Mouse (Mus musculus): ENCODE measurements at regions not wholly inside any gene's neighbourhood (a gene's known extent, or its start where the extent isn't known, plus 50 kb on each side); places are given as distances from the start of the nearest gene placed in this dataset.

DNA sequence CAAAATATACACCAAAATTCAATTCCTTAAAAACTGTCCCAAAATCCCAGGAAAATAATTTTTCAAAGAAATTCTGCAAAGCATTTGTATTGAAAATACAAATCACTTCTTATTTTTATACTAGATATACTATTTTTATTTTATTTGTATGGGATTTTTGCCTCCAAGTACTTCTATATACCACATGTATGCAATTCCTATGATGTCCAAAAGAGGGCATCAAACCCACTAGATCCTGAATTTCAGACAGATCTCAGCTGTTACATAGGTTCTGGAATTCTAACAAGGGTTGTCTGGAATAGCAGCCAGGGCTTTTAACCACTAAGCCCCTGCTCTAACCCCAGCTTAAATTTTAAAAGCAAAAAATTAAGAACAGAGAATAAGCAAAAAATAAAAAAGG is 185.2 kb upstream of the Dgkb start:
- no peak for ATAC-seq
- Histone ChIP-seq H3K36me3 (ENCODE audit: control insufficient read depth, insufficient read depth) (no peaks in the 10 kb centered on the region), H3K4me3 (replicated peaks; ENCODE audit: low read length) (no peak overlapping the region), H3K27me3 (replicated peaks; ENCODE audit: control insufficient read depth, insufficient read depth, low read length) (no peaks in the 10 kb centered on the region), H3K9me3 (ENCODE audit: control insufficient read depth, low read length) (no peaks in the 10 kb centered on the region), H3K27ac (ENCODE audit: low read length) (no peak overlapping the region), H3K4me2 (ENCODE audit: low read length) (no peak overlapping the region), H3K9ac (replicated peaks; ENCODE audit: low read depth, low read length) (no peak overlapping the region), H3K4me1 (replicated peaks; ENCODE audit: control insufficient read depth, insufficient read depth, low read length) (no peaks in the 10 kb centered on the region)

DNA sequence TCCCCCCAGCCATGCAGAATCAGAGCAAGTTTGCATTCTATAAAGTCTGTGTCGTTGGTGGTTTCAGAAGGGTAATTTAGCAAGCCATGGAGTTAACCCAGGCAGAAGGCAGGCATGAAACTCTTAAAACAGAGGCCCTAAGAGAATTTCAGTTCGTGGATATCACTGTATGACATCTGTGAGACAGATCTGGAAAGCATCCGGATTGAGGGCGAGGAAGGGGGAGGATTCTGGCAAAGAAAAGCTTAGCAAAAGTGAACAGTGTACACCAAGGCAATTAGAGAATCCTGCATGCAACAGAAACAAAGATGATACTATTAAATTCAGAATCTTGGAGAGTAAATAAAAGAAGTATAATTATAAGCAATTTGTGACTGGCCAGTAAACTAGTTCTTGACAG is 184.2 kb upstream of the Dgkb start:
- Histone ChIP-seq H3K9me3 (ENCODE audit: control insufficient read depth, low read length) (no peaks in the 10 kb centered on the region), H3K4me1 (replicated peaks; ENCODE audit: control insufficient read depth, insufficient read depth, low read length) (no peaks in the 10 kb centered on the region), H3K4me2 (ENCODE audit: low read length) (no peak overlapping the region), H3K36me3 (ENCODE audit: control insufficient read depth, insufficient read depth) (no peaks in the 10 kb centered on the region), H3K27ac (ENCODE audit: low read length) (no peak overlapping the region), H3K27me3 (replicated peaks; ENCODE audit: control insufficient read depth, insufficient read depth, low read length) (no peaks in the 10 kb centered on the region), H3K4me3 (replicated peaks; ENCODE audit: low read length) (no peak overlapping the region), H3K9ac (replicated peaks; ENCODE audit: low read depth, low read length) (no peak overlapping the region)
- no peak for ATAC-seq
- 67% methylated on average over 4 of the region's 4 CpGs for WGBS

DNA sequence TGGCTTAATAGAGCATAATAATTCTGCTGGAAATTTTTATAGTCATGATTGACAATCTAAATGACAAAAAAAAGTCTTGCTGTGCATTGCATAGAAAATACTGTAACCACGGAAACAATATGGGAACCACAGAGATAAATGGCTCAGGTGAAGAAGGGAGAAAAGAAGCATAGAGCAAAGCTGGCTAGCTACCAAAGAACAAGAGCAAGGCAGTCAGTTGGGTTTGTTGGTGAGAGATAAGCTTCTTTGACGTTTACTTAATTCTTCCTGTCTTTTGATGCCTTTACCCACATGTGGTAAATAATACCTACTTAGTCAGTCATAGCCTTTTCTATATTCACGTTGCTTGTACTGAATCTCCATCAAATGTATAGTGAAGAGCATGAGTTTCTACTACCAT is 171.3 kb upstream of the Dgkb start:
- Histone ChIP-seq H3K9me3 (ENCODE audit: control insufficient read depth, low read length) (no peaks in the 10 kb centered on the region), H3K9ac (replicated peaks; ENCODE audit: low read depth, low read length) (no peak overlapping the region), H3K27me3 (replicated peaks; ENCODE audit: control insufficient read depth, insufficient read depth, low read length) (no peaks in the 10 kb centered on the region), H3K4me2 (ENCODE audit: low read length) (no peak overlapping the region), H3K27ac (ENCODE audit: low read length) (no peak overlapping the region), H3K36me3 (ENCODE audit: control insufficient read depth, insufficient read depth) (no peaks in the 10 kb centered on the region), H3K4me1 (replicated peaks; ENCODE audit: control insufficient read depth, insufficient read depth, low read length) (no peaks in the 10 kb centered on the region), H3K4me3 (replicated peaks; ENCODE audit: low read length) (no peak overlapping the region)
- WGBS = 63% methylated on average over 3 of the region's 3 CpGs
- ATAC-seq = no peak

DNA sequence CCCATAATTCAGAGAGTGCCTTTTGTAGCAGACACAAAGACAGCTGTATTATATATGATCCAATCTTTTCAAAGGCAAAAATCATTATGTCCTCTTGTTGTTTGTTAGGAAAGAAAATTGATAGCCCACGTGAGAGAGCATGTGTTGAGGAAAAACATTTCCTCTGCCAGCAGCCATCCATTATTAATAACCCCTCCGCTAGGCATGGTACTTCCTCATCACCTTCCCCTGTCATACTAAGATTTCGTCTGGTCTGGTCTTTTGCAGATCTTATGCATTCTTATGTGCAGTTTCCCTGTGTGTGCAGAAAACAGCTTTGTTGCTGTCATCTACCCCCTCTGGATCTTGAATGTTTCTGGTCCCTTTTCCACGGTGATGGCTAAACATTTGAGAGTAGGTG is 164.2 kb upstream of the Dgkb start:
- no peaks in the 10 kb centered on the region for H3K27me3 ChIP-seq (replicated peaks; ENCODE audit: control insufficient read depth, insufficient read depth, low read length)
- no peak overlapping the region for H3K9ac ChIP-seq (replicated peaks; ENCODE audit: low read depth, low read length)
- no peak overlapping the region for H3K4me3 ChIP-seq (replicated peaks; ENCODE audit: low read length)
- no peak overlapping the region for H3K4me2 ChIP-seq (ENCODE audit: low read length)
- H3K27ac ChIP-seq (ENCODE audit: low read length) = no peak overlapping the region
- peak; percentile 47; the same call in 1 of the 2 replicates for ATAC-seq
- WGBS = 62% methylated on average over 4 of the region's 4 CpGs
- no peaks in the 10 kb centered on the region for H3K36me3 ChIP-seq (ENCODE audit: control insufficient read depth, insufficient read depth)
- H3K4me1 ChIP-seq (replicated peaks; ENCODE audit: control insufficient read depth, insufficient read depth, low read length) = no peaks in the 10 kb centered on the region
- H3K9me3 ChIP-seq (ENCODE audit: control insufficient read depth, low read length) = no peaks in the 10 kb centered on the region

DNA sequence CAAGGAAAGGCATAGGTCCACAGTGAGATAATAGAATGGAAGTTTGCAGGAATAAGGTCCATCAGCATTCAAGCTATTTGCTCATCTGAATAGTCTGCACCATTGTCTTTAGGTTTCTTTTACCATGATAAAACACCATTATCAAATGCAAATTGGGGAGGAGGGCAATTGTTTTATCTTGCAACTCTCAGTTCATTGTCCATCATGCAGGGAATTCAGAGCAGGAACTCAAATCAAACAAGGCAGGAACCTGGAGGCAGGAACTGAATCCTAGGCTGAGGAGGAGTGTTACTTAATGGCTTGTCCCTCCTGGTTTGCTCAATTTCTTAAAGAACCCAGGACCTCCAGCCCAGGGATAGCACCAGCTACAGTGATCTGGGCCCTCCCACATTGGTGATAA is 163.3 kb upstream of the Dgkb start:
- no peak overlapping the region for H3K4me3 ChIP-seq (replicated peaks; ENCODE audit: low read length)
- H3K4me1 ChIP-seq (replicated peaks; ENCODE audit: control insufficient read depth, insufficient read depth, low read length) = no peaks in the 10 kb centered on the region
- H3K27me3 ChIP-seq (replicated peaks; ENCODE audit: control insufficient read depth, insufficient read depth, low read length) = no peaks in the 10 kb centered on the region
- ATAC-seq = no peak
- no peak overlapping the region for H3K9ac ChIP-seq (replicated peaks; ENCODE audit: low read depth, low read length)
- no peak overlapping the region for H3K27ac ChIP-seq (ENCODE audit: low read length)
- H3K9me3 ChIP-seq (ENCODE audit: control insufficient read depth, low read length) = no peaks in the 10 kb centered on the region
- no peaks in the 10 kb centered on the region for H3K36me3 ChIP-seq (ENCODE audit: control insufficient read depth, insufficient read depth)
- no peak overlapping the region for H3K4me2 ChIP-seq (ENCODE audit: low read length)

DNA sequence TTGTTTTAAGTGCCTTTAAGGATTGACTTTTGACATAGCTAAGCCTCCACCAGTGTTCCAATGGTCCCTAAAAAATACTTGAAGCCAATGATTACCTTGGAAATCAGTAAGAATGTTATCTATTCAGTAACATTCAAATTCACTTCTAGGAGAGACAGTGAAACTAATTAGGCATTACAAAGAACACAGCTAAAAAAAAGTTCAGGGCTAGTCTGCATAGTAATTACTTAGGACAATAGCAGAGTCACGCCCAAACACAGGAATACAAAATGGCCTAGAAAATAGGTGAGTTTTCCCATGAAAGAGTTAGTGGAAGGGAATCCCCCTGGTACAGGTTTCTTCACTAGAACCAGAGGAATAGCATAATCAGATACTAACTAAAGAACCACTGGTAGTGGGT is 157.5 kb upstream of the Dgkb start:
- no peak overlapping the region for H3K27ac ChIP-seq (ENCODE audit: low read length)
- no peak for ATAC-seq
- H3K9me3 ChIP-seq (ENCODE audit: control insufficient read depth, low read length) = no peaks in the 10 kb centered on the region
- H3K4me1 ChIP-seq (replicated peaks; ENCODE audit: control insufficient read depth, insufficient read depth, low read length) = no peaks in the 10 kb centered on the region
- no peak overlapping the region for H3K4me3 ChIP-seq (replicated peaks; ENCODE audit: low read length)
- 45% methylated on average over 1 of the region's 1 CpGs for WGBS
- H3K9ac ChIP-seq (replicated peaks; ENCODE audit: low read depth, low read length) = no peak overlapping the region
- no peaks in the 10 kb centered on the region for H3K36me3 ChIP-seq (ENCODE audit: control insufficient read depth, insufficient read depth)
- H3K27me3 ChIP-seq (replicated peaks; ENCODE audit: control insufficient read depth, insufficient read depth, low read length) = no peaks in the 10 kb centered on the region
- no peak overlapping the region for H3K4me2 ChIP-seq (ENCODE audit: low read length)

DNA sequence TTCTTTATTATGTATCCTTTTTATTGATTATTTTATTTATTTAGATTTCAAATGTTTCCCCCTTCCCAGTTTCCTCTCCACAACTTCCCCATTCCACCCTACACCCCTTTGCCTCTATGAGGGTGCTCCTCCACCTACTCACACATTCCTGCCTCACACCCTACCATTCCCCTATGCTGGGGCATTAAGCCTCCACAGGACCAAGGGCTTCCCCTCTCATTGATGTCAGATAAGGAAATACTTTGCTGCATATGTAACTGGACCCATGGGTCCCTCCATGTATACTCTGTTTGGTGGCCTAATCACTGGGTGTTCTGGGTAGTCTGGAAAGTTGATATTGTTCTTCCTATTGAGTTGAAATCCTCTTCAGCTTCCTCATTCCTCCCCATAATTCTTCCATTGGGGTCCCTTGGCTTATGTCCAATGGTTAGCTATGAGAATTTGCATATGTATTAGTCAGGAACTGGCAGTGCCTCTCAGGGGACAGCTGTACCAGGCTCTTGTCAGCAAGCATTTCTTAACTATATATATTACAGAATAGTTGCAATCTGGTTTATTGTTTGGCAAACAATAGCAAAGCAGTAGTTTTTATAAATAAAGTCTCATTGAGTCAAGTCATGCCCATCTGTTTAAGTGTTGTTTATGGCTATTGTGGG is 134.9 kb upstream of the Dgkb start:
- peak; percentile 83 for ATAC-seq
- H3K36me3 ChIP-seq (ENCODE audit: control insufficient read depth, insufficient read depth) = no peaks in the 10 kb centered on the region
- no peak overlapping the region for H3K4me2 ChIP-seq (ENCODE audit: low read length)
- no peak overlapping the region for H3K27ac ChIP-seq (ENCODE audit: low read length)
- no peak overlapping the region for H3K4me3 ChIP-seq (replicated peaks; ENCODE audit: low read length)
- H3K27me3 ChIP-seq (replicated peaks; ENCODE audit: control insufficient read depth, insufficient read depth, low read length) = no peaks in the 10 kb centered on the region
- no peak overlapping the region for H3K9ac ChIP-seq (replicated peaks; ENCODE audit: low read depth, low read length)
- peaks cover 3% of the 10 kb centered on the region for H3K4me1 ChIP-seq (replicated peaks; ENCODE audit: control insufficient read depth, insufficient read depth, low read length)
- H3K9me3 ChIP-seq (ENCODE audit: control insufficient read depth, low read length) = no peaks in the 10 kb centered on the region

DNA sequence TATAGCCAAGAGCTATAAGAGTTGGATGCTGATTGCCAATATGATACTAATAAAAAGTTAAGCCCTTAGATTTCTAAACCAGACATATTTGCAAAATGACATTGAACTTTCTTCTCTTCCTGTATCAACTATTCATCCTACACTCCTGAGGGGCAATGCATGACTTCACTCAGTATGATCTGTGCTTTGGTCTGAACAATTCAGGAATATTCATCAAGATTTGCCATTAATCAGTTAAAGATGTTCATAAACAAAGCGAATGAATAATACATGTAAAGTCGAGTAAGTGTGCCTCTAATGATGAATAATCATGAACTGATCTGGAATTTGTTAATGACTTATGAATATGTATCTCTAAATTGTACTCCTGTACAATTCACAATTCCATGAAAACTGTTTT is 124.9 kb upstream of the Dgkb start:
- 0 out of 2 replicates have a peak, but pooled peaks have one; percentile 18 for ATAC-seq
- no peaks in the 10 kb centered on the region for H3K27me3 ChIP-seq (replicated peaks; ENCODE audit: control insufficient read depth, insufficient read depth, low read length)
- no peaks in the 10 kb centered on the region for H3K4me1 ChIP-seq (replicated peaks; ENCODE audit: control insufficient read depth, insufficient read depth, low read length)
- H3K9me3 ChIP-seq (ENCODE audit: control insufficient read depth, low read length) = no peaks in the 10 kb centered on the region
- WGBS = 65% methylated on average over 2 of the region's 2 CpGs
- H3K9ac ChIP-seq (replicated peaks; ENCODE audit: low read depth, low read length) = no peak overlapping the region
- H3K27ac ChIP-seq (ENCODE audit: low read length) = no peak overlapping the region
- no peak overlapping the region for H3K4me2 ChIP-seq (ENCODE audit: low read length)
- no peak overlapping the region for H3K4me3 ChIP-seq (replicated peaks; ENCODE audit: low read length)
- H3K36me3 ChIP-seq (ENCODE audit: control insufficient read depth, insufficient read depth) = no peaks in the 10 kb centered on the region

Data from forebrain, embryonic 16.5 days (tissue).